Mouse (Mus musculus): ENCODE measurements at regions not wholly inside any gene's neighbourhood (a gene's known extent, or its start where the extent isn't known, plus 50 kb on each side); places are given as distances from the start of the nearest gene placed in this dataset.
A peak's percentile ranks its signal among the peaks of the same experiment; 100 is the strongest.

- Histone ChIP-seq H3K9ac (ENCODE audit: low read length) (no peak overlapping the region), H3K27ac (ENCODE audit: low read depth, low read length) (no peak overlapping the region), H3K9me3 (ENCODE audit: control insufficient read depth, low read length) (no peaks in the 10 kb centered on the region), H3K27me3 (ENCODE audit: control insufficient read depth, insufficient read depth, low read length) (no peaks in the 10 kb centered on the region), H3K36me3 (ENCODE audit: control insufficient read depth, insufficient read depth, low read length) (no peaks in the 10 kb centered on the region), H3K4me1 (ENCODE audit: control insufficient read depth, insufficient read depth, low read length) (no peaks in the 10 kb centered on the region), H3K4me3 (ENCODE audit: low read depth, low read length) (no peak overlapping the region), H3K4me2 (no peak overlapping the region)
- peak; percentile 70 for DNase-seq (ENCODE audit: low spot score, missing footprints)
- WGBS = 85% methylated on average over 5 of the region's 5 CpGs
- no peak for ATAC-seq (ENCODE audit: low FRiP score)
Measured at GRCm38 (mm10) chr10:37314746-37315430, 176.2 kb upstream of the Marcks start.

DNA sequence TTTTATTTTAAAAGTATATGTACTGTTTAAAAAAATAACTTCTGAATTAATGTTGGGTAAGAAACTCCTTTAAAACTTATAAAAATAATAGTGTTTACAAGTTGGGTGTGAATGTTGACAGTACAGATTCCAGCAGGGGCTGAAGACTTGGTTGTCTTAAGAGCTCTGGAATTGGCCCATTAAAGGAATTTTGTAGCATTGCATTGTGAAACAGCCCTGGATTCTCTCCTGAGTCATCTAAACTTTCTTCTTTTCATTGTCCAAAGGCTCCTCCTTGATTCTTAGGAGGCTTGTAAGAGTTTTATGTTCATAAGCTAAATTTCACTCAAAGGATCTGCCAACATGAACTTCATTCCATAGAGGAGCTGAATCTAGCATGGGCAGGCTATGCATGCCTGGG, 174.7 kb upstream of the Marcks start:
- no peaks in the 10 kb centered on the region for H3K4me1 ChIP-seq (ENCODE audit: control insufficient read depth, insufficient read depth, low read length)
- no peak for DNase-seq (ENCODE audit: low spot score, missing footprints)
- no peaks in the 10 kb centered on the region for H3K9me3 ChIP-seq (ENCODE audit: control insufficient read depth, low read length)
- no peaks in the 10 kb centered on the region for H3K36me3 ChIP-seq (ENCODE audit: control insufficient read depth, insufficient read depth, low read length)
- no peak overlapping the region for H3K9ac ChIP-seq (ENCODE audit: low read length)
- H3K4me2 ChIP-seq = no peak overlapping the region
- no peak for ATAC-seq (ENCODE audit: low FRiP score)
- H3K27ac ChIP-seq (ENCODE audit: low read depth, low read length) = no peak overlapping the region
- H3K4me3 ChIP-seq (ENCODE audit: low read depth, low read length) = no peak overlapping the region
- H3K27me3 ChIP-seq (ENCODE audit: control insufficient read depth, insufficient read depth, low read length) = no peaks in the 10 kb centered on the region

- no peak overlapping the region for H3K4me3 ChIP-seq (ENCODE audit: low read depth, low read length)
- peak; percentile 54 for DNase-seq (ENCODE audit: low spot score, missing footprints)
- H3K4me2 ChIP-seq = no peak overlapping the region
- H3K9ac ChIP-seq (ENCODE audit: low read length) = no peak overlapping the region
- H3K27me3 ChIP-seq (ENCODE audit: control insufficient read depth, insufficient read depth, low read length) = no peaks in the 10 kb centered on the region
- WGBS = 88% methylated on average over 2 of the region's 2 CpGs
- H3K9me3 ChIP-seq (ENCODE audit: control insufficient read depth, low read length) = no peaks in the 10 kb centered on the region
- no peak for ATAC-seq (ENCODE audit: low FRiP score)
- H3K27ac ChIP-seq (ENCODE audit: low read depth, low read length) = no peak overlapping the region
- H3K4me1 ChIP-seq (ENCODE audit: control insufficient read depth, insufficient read depth, low read length) = no peaks in the 10 kb centered on the region
- H3K36me3 ChIP-seq (ENCODE audit: control insufficient read depth, insufficient read depth, low read length) = no peaks in the 10 kb centered on the region
Measured at GRCm38 (mm10) chr10:37310266-37310945, 171.7 kb upstream of the Marcks start.

DNA sequence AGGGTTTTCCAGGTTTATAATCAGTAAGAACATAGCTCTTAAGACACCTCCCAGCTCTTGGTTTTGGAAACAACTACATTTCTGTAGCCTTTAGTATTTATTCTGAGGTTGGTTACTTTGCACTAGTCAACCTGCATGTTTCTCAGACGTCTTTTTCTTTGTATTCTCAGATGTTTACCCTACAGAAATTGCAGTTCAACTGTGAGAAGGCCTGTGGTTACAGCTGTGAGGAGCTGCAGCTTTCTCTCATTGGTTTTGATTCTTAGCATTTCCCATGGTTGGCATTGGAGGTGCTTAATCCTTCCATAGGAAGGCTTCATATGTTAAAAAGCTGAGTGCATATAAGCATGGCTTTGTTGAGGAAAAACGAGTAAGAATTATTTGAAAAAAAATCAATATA, 165.9 kb upstream of the Marcks start:
- ATAC-seq (ENCODE audit: low FRiP score) (no peak), DNase-seq (ENCODE audit: low spot score, missing footprints) (peak; percentile 80)
- H3K4me2 ChIP-seq = no peak overlapping the region
- H3K4me1 ChIP-seq (ENCODE audit: control insufficient read depth, insufficient read depth, low read length) = no peaks in the 10 kb centered on the region
- WGBS = 54% methylated on average over 2 of the region's 2 CpGs
- no peaks in the 10 kb centered on the region for H3K27me3 ChIP-seq (ENCODE audit: control insufficient read depth, insufficient read depth, low read length)
- no peaks in the 10 kb centered on the region for H3K36me3 ChIP-seq (ENCODE audit: control insufficient read depth, insufficient read depth, low read length)
- H3K4me3 ChIP-seq (ENCODE audit: low read depth, low read length) = no peak overlapping the region
- no peak overlapping the region for H3K27ac ChIP-seq (ENCODE audit: low read depth, low read length)
- no peaks in the 10 kb centered on the region for H3K9me3 ChIP-seq (ENCODE audit: control insufficient read depth, low read length)
- no peak overlapping the region for H3K9ac ChIP-seq (ENCODE audit: low read length)

GRCm38 (mm10) chr10:37300181-37300889, 161.6 kb upstream of the Marcks start:
- Histone ChIP-seq H3K27ac (ENCODE audit: low read depth, low read length) (no peak overlapping the region), H3K27me3 (ENCODE audit: control insufficient read depth, insufficient read depth, low read length) (no peaks in the 10 kb centered on the region), H3K4me3 (ENCODE audit: low read depth, low read length) (no peak overlapping the region), H3K4me1 (ENCODE audit: control insufficient read depth, insufficient read depth, low read length) (no peaks in the 10 kb centered on the region), H3K36me3 (ENCODE audit: control insufficient read depth, insufficient read depth, low read length) (no peaks in the 10 kb centered on the region), H3K9ac (ENCODE audit: low read length) (no peak overlapping the region), H3K4me2 (no peak overlapping the region), H3K9me3 (ENCODE audit: control insufficient read depth, low read length) (no peaks in the 10 kb centered on the region)
- WGBS = 93% methylated on average over 5 of the region's 5 CpGs
- ATAC-seq (ENCODE audit: low FRiP score) = no peak
- peak; percentile 75 for DNase-seq (ENCODE audit: low spot score, missing footprints)

- Histone ChIP-seq H3K4me1 (ENCODE audit: control insufficient read depth, insufficient read depth, low read length) (no peaks in the 10 kb centered on the region), H3K36me3 (ENCODE audit: control insufficient read depth, insufficient read depth, low read length) (no peaks in the 10 kb centered on the region), H3K4me2 (no peak overlapping the region), H3K9ac (ENCODE audit: low read length) (no peak overlapping the region), H3K27ac (ENCODE audit: low read depth, low read length) (no peak overlapping the region), H3K27me3 (ENCODE audit: control insufficient read depth, insufficient read depth, low read length) (no peaks in the 10 kb centered on the region), H3K9me3 (ENCODE audit: control insufficient read depth, low read length) (no peaks in the 10 kb centered on the region), H3K4me3 (ENCODE audit: low read depth, low read length) (no peak overlapping the region)
- ATAC-seq (ENCODE audit: low FRiP score) (no peak), DNase-seq (ENCODE audit: low spot score, missing footprints) (peak; percentile 78)
- 88% methylated on average over 4 of the region's 4 CpGs for WGBS
Measured at GRCm38 (mm10) chr10:37298689-37299421, 160.1 kb upstream of the Marcks start.

GRCm38 (mm10) chr10:37294231-37294630, 155.5 kb upstream of the Marcks start:
- no peak for ATAC-seq (ENCODE audit: low FRiP score)
- no peaks in the 10 kb centered on the region for H3K36me3 ChIP-seq (ENCODE audit: control insufficient read depth, insufficient read depth, low read length)
- H3K27me3 ChIP-seq (ENCODE audit: control insufficient read depth, insufficient read depth, low read length) = no peaks in the 10 kb centered on the region

GRCm38 (mm10) chr10:37293292-37293691, 154.6 kb upstream of the Marcks start:
- ATAC-seq (ENCODE audit: low FRiP score) (no peak), DNase-seq (ENCODE audit: low spot score, missing footprints) (peak; percentile 53)
- WGBS = 61% methylated on average over 1 of the region's 1 CpGs
- Histone ChIP-seq H3K4me2 (no peak overlapping the region), H3K4me1 (ENCODE audit: control insufficient read depth, insufficient read depth, low read length) (no peaks in the 10 kb centered on the region), H3K9ac (ENCODE audit: low read length) (no peak overlapping the region), H3K36me3 (ENCODE audit: control insufficient read depth, insufficient read depth, low read length) (no peaks in the 10 kb centered on the region), H3K27ac (ENCODE audit: low read depth, low read length) (no peak overlapping the region), H3K4me3 (ENCODE audit: low read depth, low read length) (no peak overlapping the region), H3K27me3 (ENCODE audit: control insufficient read depth, insufficient read depth, low read length) (no peaks in the 10 kb centered on the region), H3K9me3 (ENCODE audit: control insufficient read depth, low read length) (no peaks in the 10 kb centered on the region)

More at GRCm38 (mm10) chr10:37294231-37294630, 155.5 kb upstream of the Marcks start:
- H3K9me3 ChIP-seq (ENCODE audit: control insufficient read depth, low read length) = no peaks in the 10 kb centered on the region
- H3K4me2 ChIP-seq = no peak overlapping the region
- no peak overlapping the region for H3K9ac ChIP-seq (ENCODE audit: low read length)
- H3K4me1 ChIP-seq (ENCODE audit: control insufficient read depth, insufficient read depth, low read length) = no peaks in the 10 kb centered on the region
- H3K27ac ChIP-seq (ENCODE audit: low read depth, low read length) = no peak overlapping the region
- no peak overlapping the region for H3K4me3 ChIP-seq (ENCODE audit: low read depth, low read length)
- DNase-seq (ENCODE audit: low spot score, missing footprints) = no peak
